Mouse (Mus musculus) intestine, postnatal 0 days (tissue): ENCODE results near the gene Ppm1h. TPM values are rescaled to one million over a fixed set of nuclear protein-coding genes. Genes with fewer than 3 reads are reported as not detected.

Experiments used
- ATAC-seq: fragments of 200-750 bp; cut with Nextera tagmentation; 2 replicates; pipeline ENCODE4 v1.8.0; 2017; ENCODE audit warnings: mild to moderate bottlenecking, moderate TSS enrichment, moderate library complexity
- H3K27ac ChIP-seq: fragments of 300-500 bp; sonication (generic); 2 replicates; pipeline ENCODE4 v1.5.1; 2014; ENCODE audit warnings: mild to moderate bottlenecking, low read depth, low read length, moderate library complexity
- H3K27me3 ChIP-seq: fragments of 300-500 bp; sonication (generic); replicated peaks from 2 replicates; pipeline ENCODE4 v1.6.1; 2014; ENCODE audit warnings: low read length, mixed read lengths; ENCODE audit not compliant: control insufficient read depth, insufficient read depth
- H3K36me3 ChIP-seq: fragments of 300-500 bp; sonication (generic); 2 replicates; pipeline ENCODE4 v1.6.1; 2014; ENCODE audit warnings: mild to moderate bottlenecking, moderate library complexity; ENCODE audit not compliant: control insufficient read depth, insufficient read depth
- H3K4me1 ChIP-seq: fragments of 300-500 bp; sonication (generic); replicated peaks from 2 replicates; pipeline ENCODE4 v1.6.1; 2014; ENCODE audit warnings: antibody characterized with exemption, low read length, mixed read lengths; ENCODE audit not compliant: control insufficient read depth, insufficient read depth
- H3K4me2 ChIP-seq: fragments of 300-500 bp; sonication (generic); replicated peaks from 2 replicates; pipeline ENCODE4 v1.6.1; 2014; ENCODE audit warnings: low read depth, mild to moderate bottlenecking, moderate library complexity
- H3K4me3 ChIP-seq: fragments of 300-500 bp; sonication (generic); 2 replicates; pipeline ENCODE4 v1.5.1; 2014; ENCODE audit warnings: low read depth, low read length
- H3K9ac ChIP-seq: fragments of 300-500 bp; sonication (generic); 2 replicates; pipeline ENCODE4 v1.6.1; 2014; ENCODE audit warnings: mild to moderate bottlenecking, low read depth, low read length
- H3K9me3 ChIP-seq: fragments of 300-500 bp; sonication (generic); 2 replicates; pipeline ENCODE4 v1.6.1; 2016; ENCODE audit warnings: mixed run types; ENCODE audit not compliant: control insufficient read depth
- CTCF ChIP-seq: sonication (generic); IDR thresholded peaks from 2 replicates; pipeline ENCODE4 v1.5.1; 2016; ENCODE audit warnings: low read depth, mild to moderate bottlenecking, control low read depth, antibody characterized with exemption, moderate library complexity
- WGBS: fragments of 180-500 bp; shearing (Covaris S2); extraction: QIAGEN DNeasy Blood & Tissue Kit; methylation state at CpG from one replicate; pipeline ENCODE4 v1.1.7; 2014; 5-methylcytosine and 5-hydroxymethylcytosine counted together
- microRNA counts: library from miRNA; unstranded; fragments of <30 nt; microRNA quantifications from one replicate; lab custom pipeline; 2016
- microRNA-seq: library from miRNA; unstranded; fragments of <30 nt; microRNA quantifications from one replicate; pipeline ENCODE4, GENCODE M21; 2016
- polyA plus RNA-seq: library from polyadenylated mRNA; unstranded; fragments of >200 nt; fragmentation: Nextera tagmentation; extraction: Ambion mirVana; gene quantifications from 2 replicates; pipeline ENCODE4 v1.2.1, GENCODE M21; 2015

Gene Ppm1h
- polyA plus RNA-seq, 1 experiment from 2014 or later: 17.9 TPM

GRCm38 (mm10) chr10:122991648-122992047, 313.1 kb downstream of the Ppm1h start:
- no peak for TF ChIP-seq CTCF
- H3K27ac ChIP-seq: no peak overlapping the region
- no peak overlapping the region for H3K4me2 ChIP-seq
- H3K9ac ChIP-seq: no peak overlapping the region
- ATAC-seq: no peak
- WGBS: 88% methylated on average over 9 of the region's 9 CpGs
- no peak overlapping the region for H3K4me3 ChIP-seq
- no peaks in the 10 kb centered on the region for H3K27me3 ChIP-seq
- no peaks in the 10 kb centered on the region for H3K9me3 ChIP-seq
- peaks cover 43% of the 10 kb centered on the region for H3K36me3 ChIP-seq
- H3K4me1 ChIP-seq: no peaks in the 10 kb centered on the region

DNA sequence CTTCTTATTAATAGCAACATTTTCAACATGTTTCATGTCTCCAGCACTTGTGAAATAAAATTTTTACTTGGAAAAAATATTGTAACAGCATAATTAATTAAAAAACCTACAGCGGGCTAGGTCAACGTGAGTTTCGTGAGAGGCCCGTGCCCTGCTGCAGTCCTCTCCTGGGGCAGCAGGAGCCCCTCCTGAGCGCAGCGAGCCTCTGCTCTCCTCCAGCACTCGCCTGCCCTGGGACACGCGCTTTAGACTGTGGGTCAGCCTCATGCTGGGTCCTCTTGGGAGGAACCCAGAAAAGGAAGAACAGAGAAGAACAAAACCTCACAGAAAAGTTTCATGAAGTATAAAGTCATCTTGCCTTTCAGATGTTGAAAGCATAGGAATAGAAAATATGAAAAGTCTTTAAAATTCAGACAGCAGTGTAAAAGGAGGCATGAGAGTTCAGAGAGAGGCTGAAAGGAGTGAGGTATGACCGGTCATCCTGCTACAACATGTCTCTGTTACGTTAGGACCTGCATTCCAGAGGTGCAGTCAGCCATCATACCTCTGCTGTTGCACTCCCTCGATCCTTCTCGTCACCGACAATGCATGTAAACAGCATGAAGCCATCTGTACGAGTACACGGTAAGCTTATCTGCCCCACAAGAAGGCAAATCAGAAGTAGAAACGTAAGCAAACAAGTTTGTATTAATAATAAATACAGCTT, 316.0 kb downstream of the Ppm1h start:
- WGBS: 89% methylated on average over 17 of the region's 17 CpGs
- H3K9me3 ChIP-seq: no peaks in the 10 kb centered on the region
- H3K4me3 ChIP-seq: no peak overlapping the region
- no peak for TF ChIP-seq CTCF
- no peaks in the 10 kb centered on the region for H3K4me1 ChIP-seq
- H3K4me2 ChIP-seq: no peak overlapping the region
- H3K9ac ChIP-seq: no peak overlapping the region
- H3K27ac ChIP-seq: no peak overlapping the region
- peaks cover 70% of the 10 kb centered on the region for H3K36me3 ChIP-seq
- no peaks in the 10 kb centered on the region for H3K27me3 ChIP-seq
- ATAC-seq: no peak

MicroRNAs encoded within 50 kb of the gene (microRNA counts, 519-probe panel; counts per million panel counts)
- microRNA mmu-let-7i (lab: Ali Mortazavi, UCI): 6,002 counts per million, percentile 96 among the panel's probes with 10 or more counts

Small RNA genes within 50 kb of the gene (microRNA-seq; reads per million reads assigned to microRNA genes)
- gene Mir6412: not detected
- gene Mir8104: not detected
- 30,883 reads per million, percentile 98 among the genes with 10 or more reads in this experiment for gene Mirlet7i

Other genes with a start within 250 kb of the Ppm1h start
- 1.1 TPM in 2 replicates for gene Avpr1a, start 230.3 kb upstream of the Ppm1h start, polyA plus RNA-seq